Mouse (Mus musculus): ENCODE measurements at regions not wholly inside any gene's neighbourhood (a gene's known extent, or its start where the extent isn't known, plus 50 kb on each side); places are given as distances from the start of the nearest gene placed in this dataset.

DNA sequence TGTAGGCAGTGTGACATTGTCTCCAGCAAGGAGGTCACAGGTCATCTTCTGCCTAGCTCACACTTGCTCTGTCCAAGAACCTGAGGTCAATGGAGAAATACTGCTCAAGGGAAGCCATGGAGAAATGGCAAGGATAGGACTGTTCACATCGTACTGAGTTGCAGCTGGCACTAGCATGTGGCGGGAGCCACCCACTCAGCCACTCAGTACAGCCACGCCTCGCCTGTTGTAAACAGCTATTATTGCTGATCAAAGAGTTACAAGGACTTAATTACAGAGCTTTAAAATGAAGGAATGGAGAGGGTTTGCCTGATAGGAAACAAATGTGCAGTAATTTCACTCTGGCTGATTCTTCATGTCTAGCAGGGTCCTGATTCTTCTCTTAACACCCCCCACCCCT is 64.8 kb downstream of the Dll1 start:
- no peak for DNase-seq

DNA sequence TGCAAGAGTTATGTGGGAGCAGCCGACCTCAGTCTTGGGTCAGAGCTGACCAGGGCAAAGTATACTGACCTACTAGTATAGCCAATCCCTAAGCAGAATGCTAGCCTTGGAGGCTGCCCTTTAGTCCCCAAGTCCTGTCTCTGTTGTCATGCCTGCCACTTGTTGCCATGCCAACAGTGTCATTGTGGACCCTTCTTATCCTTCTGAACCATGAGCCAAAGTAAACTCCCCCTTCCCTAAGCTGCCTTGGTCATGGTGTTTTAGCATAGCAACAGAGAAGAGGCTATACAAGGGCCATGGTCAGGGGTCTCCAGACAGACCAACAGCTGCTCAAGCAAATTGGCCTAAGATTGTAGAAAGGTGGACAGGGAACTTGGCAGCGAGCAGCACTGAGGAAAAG is 66.2 kb downstream of the Dll1 start:
- DNase-seq = no peak

DNA sequence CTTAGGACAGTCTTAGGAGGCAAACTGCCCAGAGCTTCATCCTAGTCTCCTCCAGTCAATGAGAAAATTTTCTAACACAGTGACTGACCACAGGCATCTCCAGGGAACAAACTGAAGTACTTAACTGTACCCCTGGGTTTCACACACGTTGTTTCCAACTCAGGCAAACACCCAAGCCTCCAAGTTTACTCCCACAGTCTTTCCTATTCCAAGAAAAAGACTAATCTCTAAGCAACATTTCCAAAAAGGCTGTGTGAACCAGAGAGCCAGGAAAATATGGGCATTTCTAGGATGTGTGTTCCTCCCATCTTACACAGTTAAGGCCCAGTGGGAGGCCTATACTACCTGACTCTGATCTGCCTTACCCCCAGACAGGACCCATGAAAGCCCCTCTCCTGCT is 74.6 kb downstream of the Dll1 start:
- DNase-seq = no peak

DNA sequence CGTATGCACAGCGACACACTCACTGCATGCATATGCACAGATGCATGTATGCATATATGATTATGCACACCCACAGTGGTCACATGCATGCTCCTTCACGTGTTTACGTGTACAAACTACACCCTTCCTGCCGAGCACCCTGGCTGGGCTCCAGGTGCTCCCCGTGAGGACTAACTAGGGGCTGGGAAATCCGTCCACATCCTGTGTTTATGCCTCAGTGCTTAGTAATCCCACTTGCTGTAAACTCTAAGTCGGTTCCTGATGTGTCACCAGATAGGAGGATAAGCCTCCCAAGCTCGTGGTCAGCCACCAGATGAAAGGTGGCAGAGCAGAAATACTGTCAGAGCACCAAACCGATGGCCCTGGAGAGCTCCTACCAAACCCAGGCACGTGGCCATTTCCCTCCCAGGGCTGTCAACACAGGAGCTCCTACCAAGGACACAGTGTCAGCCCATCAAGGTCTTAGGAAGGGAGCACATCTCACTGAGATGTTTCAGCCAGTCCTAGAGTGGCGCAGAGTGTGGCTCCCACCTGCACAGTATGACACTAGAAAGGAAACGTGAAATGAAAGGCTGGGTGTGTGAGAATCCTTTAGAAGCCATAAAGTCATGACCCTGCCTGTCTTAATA is 76.8 kb downstream of the Dll1 start:
- peak; percentile 9 for DNase-seq

DNA sequence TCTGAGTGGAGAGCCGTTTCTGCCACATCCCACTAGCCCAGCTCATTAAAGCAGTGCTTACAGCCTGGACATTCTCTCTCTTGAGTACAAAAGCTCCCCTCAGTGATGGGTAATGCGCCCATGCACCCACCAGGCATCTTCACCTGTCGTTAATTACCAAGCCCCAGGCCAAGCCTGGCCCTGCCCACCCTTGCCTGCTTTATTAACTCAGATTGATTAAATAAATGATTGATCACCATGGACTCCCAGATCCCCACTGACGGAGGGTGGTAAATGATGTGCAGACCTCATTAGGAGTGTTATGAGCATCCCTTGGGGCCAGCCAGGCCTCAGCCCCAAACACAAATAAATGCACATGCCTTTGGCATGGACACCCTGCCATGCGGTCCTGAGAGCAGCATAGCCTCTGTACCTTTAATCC is 82.5 kb downstream of the Dll1 start:
- no peak for DNase-seq

DNA sequence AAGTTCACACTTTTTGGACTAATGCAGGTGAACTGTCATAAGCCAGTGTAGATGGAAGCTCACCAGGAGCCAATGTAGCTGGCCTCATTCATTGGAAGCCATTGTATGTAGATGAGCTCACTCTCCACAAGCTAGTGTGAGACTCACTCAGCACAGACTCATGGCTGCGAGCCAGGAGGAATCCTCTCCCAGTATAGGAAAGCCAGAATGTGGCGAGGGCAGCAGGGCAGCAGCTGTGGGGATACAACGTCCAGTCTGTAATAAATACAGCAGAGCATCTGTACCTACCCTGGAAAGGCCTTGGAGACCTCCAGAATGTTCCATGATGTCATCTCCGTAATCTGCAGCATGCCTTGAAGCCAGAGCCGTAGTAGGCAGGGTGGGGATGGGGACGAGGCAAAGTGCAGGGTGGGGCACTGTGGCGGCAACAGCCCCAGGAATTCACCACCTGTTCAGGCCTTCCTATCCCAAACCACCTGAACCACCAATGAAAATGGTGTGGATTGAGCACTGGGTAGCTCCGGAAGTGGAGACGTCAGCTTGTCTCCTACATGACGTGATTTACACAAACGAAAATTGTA is 84.1 kb downstream of the Dll1 start:
- peak; percentile 41 for DNase-seq

DNA sequence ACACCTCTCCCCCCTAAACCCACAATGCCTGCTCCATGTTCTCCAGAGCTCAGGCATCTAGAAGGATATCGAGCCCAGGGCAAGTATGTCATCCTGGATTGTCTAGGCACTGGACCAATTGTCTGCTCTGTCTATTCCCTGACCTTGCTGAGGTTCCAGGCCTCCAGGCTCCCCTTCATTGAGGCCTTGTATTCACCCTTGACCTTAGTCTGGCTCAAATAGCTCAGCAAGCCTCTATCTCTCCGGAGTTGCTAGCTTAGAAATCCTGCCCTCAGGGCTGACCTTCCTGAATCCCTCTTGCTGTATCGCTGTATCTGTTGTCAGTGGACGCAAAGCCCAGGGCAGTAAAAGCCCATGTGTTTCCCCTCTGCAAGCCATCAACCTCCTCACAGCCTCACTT is 85.0 kb downstream of the Dll1 start:
- DNase-seq = no peak

DNA sequence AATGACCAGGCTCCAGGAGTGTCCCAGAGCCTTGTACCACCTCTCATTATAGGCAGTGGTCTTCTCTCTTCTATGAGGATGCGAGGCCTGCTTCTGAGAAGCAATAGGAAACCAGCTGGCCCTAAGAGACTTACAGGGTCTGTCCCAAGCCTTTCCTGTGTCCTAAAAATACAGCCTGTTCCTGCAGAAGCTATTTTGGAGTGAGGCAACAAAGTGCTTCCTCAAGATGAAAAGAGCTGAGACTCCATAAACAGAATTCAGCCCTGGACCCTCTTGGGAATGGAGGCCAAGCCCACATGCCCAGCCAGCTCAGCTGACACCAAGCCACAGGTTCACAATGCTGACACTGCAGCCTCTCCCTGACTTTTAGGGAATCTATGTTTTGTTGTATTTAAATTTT is 86.3 kb downstream of the Dll1 start:
- no peak for DNase-seq

DNA sequence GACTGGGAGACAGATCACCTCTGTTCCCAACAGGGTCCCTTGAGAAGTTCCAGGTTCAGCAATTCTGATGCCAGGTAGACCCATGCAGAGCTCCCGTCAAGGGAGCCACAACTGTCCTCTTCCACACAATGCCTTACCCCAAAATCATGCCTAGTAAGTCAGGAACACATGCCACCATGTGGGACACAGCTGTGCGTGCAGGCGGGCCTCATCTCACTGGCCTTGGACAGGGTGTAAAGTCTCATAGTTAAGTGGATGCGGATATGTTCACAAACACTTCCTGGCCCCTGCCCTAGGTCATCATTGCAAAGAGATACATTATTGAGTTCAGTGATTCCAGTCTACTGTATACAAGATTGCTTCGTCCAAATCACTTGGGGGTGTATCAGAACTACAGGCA is 87.6 kb downstream of the Dll1 start:
- DNase-seq = no peak

DNA sequence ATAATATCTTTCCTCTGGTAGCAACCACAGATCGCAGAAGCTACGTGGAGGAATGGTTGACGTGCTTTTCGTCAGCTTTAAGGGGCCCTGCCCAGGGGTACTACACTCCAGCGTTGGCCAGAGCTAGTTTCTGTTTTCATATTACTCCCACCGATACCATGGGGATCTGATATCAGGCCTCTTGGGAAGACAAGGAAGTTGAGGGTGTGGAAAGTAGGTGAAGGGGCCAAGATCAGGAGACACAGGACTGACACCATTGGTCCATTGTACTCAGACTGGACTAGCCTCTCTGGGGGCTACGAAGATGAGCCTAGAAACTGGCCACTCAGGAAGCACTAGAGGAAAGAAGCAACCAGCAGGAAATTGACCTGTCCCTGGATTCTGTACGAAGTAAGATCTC is 88.0 kb downstream of the Dll1 start:
- DNase-seq = no peak

DNA sequence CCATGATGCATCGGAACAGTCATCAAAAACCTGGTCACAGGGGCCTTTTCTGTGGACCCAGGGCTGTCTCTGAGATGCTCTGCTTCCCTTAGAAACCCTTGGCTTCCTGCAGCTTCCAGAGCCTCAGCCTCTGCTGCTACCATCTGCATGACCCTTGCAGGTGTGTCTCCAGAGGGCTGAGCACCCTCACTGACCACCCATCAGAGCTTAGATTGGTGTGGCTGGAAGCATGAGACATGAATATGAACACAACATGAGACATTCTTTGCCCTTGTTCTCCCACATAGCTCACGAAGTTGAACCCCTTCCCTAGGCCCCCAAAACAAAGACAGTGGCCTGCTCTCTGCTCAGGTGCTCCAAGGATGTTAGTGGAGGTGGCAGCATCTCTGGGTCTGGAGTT is 90.1 kb downstream of the Dll1 start:
- no peak for DNase-seq

DNA sequence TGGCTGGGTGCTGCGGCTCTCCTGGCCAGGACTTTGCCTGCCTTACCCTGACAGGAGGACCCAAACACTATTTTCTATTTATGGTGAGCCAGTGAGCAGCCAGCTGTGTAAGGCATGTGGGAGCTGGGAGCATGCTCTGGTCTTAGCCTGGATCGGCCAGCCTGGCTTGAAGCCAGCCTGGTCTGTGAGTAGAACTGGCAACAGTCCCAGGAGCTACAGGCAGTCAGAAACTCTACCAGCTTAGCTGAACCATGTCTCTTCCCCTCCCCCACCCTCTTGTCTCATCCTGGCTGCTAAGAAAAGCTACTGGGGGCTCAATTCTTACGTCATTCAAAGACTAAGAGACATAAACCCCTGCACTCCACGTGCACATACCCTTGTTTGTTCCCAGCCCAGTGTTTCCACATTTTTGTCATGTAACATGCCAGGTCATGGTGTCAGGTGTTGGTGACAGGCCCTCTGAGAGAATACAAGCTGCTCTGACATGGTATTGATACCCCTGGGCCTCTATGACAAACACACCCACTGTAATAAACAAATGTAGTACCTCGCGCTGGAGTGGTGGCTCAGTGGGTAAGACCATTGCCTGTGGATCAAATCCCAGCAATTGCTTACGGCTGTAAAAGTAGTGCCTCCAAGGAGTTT is 91.2 kb downstream of the Dll1 start:
- peak; percentile 88 for DNase-seq

DNA sequence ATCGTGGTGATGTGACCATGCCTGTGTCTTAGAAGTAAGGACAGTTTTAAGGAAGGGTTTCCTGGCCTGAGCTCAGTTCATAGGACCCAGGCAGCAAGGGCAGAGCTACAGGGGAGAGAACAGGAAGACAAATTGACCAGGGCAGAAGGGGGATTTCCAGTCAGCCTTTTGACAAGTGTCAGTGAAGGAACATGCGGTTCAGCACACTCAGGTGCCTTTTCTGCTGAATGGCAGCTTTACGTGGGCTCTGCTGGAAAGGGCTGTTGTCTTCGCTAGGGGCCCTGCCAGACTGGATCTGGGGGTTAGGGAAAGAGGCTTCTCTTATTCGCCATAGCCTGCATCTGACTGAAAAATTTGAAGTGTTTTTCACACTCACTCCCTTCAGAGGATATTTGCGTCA is 106.8 kb downstream of the Dll1 start:
- DNase-seq = no peak

DNA sequence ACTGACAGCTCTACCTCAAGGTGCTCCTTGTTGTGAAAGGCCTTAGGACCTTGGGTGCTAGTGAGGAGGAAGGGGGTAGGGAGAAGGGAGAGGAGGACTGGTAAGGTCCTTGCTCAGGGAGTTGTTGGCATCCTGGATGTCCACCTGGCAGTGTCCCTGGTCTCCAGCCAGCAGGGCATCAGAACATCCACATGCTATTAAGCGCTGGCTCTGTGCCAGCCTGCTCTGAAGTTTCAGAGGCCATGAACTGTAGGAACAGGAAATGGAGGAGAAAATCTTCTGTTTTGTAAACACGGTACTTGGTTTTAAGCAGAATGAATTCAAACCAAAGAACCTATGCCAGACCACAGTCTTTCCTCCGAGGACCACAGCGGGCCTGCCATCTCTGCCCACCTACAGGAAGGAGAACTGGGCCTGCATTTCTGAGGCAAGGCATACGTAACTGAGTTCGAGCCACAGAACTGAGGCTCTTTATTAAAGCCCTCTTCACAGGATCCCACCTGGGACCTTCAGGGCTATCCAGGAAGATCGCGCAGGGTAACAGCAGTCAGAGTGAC is 107.5 kb downstream of the Dll1 start:
- DNase-seq = no peak

DNA sequence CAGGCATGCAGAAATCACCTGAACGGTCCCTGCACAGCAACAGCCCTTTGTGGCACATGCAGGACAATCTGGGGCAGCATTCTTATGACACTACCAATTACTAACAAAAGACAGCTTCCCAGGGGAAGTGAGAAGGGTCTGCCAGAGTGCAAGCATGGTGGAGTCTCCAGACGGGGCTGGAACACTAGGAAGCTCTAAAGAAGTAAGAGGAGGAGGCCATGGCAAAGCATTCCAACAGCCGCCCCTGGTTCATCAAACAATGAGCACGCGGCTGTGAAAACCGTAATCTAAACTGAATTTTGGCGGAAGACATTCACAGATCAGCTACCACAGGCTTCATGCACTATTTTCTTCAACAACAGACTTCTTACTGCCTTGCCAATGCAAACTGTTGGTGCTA is 109.0 kb downstream of the Dll1 start:
- no peak for DNase-seq

DNA sequence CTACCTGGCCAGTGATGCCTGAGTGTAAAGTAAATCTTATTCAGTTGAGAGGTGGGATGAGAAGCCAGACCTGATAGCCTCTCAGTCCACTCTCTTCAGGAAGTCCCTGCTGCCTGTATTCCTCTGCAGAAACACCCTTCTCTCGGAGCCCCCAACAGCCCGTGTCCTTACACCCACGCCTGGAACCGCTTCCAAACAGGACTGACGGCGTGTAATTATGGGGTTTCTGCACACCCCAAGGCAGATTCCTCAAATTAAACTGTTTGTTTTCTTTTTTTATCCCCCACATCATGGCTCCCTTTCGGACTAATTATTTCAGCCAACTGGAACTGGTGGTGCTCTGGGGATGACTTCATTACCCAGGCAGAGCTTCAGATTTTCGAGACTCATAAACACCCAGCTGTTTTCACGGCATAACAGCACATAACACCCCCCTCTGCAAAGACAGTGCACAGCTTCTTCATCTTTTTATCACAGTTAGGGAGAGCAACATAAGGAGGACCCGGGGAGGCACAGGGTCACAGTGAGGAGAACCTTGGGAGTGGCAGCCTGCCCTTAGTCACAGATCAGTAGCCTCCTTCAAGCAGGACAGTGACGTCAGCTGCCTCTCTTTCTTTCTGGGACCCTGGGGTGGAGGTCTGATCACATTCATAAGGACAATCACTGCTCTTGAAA is 117.1 kb downstream of the Dll1 start:
- no peak for DNase-seq

DNA sequence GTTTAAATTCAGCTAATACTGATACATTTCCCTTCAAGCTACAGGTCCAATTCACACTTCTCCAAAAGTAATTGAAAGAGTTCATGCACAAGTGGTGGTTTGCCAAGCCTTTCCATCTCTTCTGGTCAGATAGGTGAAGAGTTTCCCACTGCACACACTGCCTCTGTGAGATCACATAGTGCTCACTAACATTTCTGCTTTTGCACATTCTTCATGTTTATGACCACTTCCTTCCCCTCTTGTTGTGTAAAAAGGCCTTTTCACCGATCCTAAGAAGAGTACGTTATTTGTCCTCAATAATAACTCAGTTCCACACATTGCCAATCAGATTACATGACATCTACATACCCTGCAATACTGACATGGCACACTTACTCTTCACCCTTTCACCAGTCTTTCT is 120.8 kb downstream of the Dll1 start:
- DNase-seq = no peak

DNA sequence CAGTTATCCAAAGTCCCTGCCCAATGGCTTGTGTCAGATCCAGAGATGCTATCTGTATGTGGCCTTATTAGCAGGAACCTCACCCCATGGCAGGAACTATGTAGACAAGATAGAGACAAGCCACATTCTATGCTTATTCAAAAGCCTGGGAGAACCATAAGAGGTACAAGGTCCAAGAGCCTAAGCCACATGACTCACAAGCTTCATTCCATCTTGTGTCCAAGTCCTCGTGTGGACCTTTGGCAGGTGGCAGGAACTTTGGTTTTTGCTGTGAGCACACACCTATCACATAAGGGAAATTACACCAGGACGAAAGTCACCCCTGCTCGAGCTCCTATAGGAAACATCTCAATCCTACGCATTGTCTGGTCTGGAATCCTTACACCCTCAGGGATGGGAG is 122.9 kb downstream of the Dll1 start:
- no peak for DNase-seq

DNA sequence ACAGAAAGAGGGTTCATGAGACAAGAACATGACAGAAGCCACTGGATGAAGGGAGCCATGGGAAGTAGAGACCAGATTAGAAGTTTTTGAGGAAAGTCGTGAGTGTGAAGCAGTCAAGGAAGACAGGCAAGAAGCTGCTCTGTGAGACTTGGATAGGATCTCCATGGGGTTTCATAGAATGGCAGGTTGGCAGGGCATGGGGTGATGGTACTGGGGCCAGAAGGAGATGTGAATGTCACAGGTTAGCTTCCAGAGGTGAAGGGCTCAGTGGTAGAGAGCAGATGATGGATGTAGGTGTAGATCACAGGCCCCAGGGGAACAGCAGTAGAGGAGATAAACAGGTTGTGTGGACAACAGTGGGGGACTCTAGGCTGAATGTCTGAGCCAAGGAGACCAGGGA is 123.4 kb downstream of the Dll1 start:
- no peak for DNase-seq

DNA sequence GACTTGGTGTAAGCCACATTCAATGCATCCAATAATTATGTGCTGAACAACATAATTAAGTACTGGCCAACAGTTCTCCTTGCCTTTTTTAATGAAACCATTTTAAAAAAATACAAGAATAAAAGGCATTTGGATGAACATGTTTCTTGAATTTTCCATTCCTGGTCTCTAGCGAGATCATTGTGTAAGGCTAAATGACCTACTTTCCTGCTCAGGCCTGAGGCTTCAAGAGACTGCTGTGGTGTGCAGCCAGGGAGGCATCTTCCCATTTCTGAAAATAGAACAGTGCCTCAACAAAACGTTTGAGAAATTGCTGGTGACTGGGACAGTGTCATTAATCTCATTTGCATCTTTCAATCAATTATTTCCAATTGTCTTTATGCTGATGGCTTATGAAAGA is 124.5 kb downstream of the Dll1 start:
- DNase-seq = no peak

DNA sequence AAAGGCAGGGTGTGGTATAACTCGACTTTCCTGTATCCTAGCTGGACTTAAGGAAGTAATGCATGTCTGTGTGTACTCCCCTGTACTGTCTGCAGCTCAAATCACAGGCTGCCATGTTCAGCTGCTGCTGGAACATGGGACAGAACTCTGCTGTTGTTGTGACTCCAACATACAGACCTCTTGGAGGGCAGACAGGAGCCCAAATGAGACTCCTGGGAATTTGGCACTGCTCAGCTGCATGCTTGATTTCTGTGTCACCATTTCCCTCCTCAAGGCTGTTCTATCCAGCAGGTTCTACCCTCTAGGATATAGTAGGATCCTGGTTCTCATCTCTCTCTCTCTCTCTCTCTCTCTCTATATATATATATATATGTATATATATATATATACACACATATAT is 125.0 kb downstream of the Dll1 start:
- no peak for DNase-seq

DNA sequence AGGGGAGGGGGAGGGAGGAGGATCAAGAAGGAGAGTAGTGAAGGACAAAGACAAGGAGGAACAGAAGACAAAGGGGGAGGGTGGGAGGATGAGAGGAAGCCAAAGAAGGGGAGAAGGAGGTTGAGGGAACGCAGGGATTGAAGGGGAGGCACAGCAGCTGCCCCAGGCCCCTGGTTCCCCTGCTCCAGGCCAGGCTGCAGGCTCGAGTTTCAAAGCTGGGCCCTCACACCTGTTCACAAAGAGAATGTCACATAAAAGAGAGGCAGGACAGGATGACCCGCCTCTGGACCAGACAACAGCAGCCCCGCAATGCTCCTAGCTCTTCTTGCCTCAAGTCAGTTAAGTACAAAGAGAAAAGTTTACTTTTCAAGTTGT is 128.3 kb downstream of the Dll1 start:
- DNase-seq = no peak

DNA sequence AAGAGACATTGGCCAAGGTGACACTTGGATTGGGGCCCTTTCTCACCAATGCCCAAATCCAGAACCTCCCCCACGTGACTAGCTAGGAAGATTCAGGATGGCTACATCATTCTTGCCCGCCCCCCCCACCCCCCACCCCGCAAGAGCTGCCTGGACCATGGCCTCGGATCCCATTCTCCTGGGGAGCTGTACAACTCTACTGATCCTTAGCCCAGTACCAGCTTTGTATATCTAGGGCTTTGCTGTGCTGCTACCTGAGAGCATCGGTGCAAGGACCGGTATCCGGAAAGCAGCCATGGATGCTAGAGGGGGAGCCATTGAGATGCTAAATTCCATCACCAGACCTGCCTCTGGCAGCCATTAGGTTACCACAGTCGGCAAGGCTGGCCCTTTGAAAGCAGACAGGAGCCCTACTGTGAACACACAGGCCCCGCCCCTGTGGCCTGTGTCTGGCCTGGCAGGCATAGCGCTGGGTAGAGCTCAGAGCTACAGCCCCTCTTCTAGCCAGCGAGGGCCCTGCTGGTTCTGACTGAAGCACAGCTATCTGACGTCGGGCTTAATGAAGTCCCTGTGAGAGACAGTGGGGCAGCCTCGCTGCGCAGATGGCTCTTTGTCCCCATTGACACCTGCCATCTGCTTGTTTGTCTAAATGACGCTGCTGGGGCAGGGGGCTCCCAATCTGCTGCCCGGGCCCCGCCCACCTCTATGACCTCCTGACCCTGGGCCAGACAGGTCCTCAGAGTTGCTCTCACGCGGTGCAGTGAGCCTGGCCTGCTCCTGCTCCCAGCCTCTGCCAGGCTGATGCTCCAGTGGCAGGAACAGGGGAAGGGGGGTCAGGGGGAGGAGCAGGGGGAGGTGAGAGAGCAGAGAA is 128.9 kb downstream of the Dll1 start:
- DNase-seq = no peak
